Mouse (Mus musculus): ENCODE data around the gene Galnt4.
A peak's percentile ranks its signal among the peaks of the same experiment; 100 is the strongest.

- no peak for TF ChIP-seq CTCF (IDR thresholded peaks at IDR 0.05 in 2 of 3, conservative IDR thresholded peaks at IDR 0.05 in 1 of 3; ENCODE audit: control insufficient read depth in 1 of 3, insufficient read depth in 1 of 3, low read depth in 2 of 3, low read length in 3 of 3, poor library complexity in 1 of 3, severe bottlenecking in 1 of 3)
- no peak for TF ChIP-seq POLR2AphosphoS2 (IDR thresholded peaks at IDR 0.05; ENCODE audit: low read length)
- no peak for TF ChIP-seq ZMIZ1 (IDR thresholded peaks at IDR 0.05; ENCODE audit: low read depth, low read length)
- peak; percentile 91 for TF ChIP-seq MAFK (IDR thresholded peaks at IDR 0.05; ENCODE audit: borderline replicate concordance, low read depth, low read length)
Observed at GRCm38 (mm10) chr10:99105522-99105921, 2.4 kb upstream of the Galnt4 start.

All from MEL (cell line).